Mouse (Mus musculus) sigmoid colon, adult 10 weeks (tissue): ENCODE data around the gene 2410015M20Rik. TPM values are rescaled to one million over a fixed set of nuclear protein-coding genes. Genes with fewer than 3 reads are reported as not detected.

Experiments
- polyA plus RNA-seq: library from polyadenylated mRNA; stranded (reverse); fragments of 350-450 nt; fragmentation: Illumina TruSeq; extraction: RNeasy Lipid Tissue Mini Kit (QIAGEN cat#74804); gene quantifications from one replicate; pipeline ENCODE4 v1.2.3, GENCODE M21; 2014; ENCODE audit warnings: low read depth, low replicate concordance

Gene 2410015M20Rik
- 9.6 TPM for polyA plus RNA-seq

DNA sequence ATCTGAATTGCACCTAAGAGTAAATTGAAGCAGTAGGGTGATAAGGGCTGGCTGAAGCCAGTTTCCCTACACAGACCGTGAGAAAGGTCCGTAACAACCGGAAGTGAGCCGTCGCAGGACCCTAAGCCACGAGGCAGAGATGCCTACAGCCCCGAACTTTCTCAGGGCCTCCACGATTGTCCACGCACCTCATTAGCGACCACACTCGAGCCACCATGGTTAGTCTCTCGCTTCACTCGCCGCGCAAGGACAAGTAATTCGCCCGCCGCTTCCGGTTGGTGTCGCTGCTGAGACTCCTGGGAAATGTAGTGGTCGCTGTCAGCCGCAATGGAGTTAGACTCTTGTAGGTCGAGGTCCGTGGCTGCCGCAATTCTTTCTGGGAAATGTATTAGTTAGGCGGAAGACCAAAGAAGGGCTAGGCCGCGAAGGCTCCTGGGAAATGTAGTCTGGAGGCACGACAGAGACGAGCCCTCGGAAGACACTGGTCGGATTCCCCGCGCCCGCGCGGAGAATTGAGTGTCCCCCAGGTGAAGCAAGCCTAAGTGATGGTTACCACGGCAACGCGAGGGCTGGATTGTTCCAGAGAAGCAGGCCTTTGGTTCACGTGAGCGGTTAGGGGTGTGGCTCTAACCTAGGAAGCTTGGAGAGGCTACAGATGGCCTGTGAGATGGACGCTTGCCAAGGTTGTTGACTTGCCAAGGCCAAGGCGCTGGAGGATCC is at the start of gene 2410015M20Rik:
TSS of gene 2410015M20Rik (minus strand) at position 320 of the 720 bp plus-strand sequence.

DNA sequence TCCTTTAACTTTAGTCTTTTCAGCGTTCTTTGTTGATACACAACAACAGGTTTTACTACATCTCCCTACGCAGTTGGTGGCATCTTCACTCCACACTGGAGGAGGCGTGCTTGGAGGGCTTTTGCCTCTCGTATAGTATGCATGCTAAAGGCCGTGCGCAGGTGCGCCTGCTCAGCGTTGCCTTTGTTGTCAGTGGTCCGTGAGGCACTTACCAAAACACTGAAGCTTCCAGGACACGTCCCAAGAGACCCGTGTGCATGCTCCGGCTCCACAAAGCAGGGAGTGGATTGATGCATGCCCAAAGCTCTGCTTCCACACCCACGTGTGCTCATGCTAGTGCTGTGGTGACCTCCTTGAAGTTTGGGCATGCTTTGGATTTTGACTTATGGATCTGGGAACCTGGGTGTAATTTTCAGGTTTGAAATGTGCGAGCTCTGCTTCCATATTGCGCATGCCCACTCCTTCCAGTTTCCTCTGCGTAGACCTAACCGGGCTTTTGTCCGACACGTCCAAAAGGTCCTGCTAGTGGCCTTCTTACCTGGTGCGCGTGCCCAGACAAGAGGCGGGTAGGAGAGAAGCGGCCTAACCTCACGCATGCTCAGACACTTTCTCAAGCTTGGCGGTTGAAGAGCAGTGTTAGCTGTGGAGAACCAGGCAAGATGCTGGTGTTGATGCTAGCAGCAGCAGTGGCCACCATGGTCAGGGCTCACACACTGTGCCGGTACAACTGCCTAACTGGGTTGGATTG is 18.1 kb upstream of the 2410015M20Rik start, which contains the start of gene Catsperd:
TSS of gene Catsperd (plus strand) at position 614 of the 748 bp plus-strand sequence.

DNA sequence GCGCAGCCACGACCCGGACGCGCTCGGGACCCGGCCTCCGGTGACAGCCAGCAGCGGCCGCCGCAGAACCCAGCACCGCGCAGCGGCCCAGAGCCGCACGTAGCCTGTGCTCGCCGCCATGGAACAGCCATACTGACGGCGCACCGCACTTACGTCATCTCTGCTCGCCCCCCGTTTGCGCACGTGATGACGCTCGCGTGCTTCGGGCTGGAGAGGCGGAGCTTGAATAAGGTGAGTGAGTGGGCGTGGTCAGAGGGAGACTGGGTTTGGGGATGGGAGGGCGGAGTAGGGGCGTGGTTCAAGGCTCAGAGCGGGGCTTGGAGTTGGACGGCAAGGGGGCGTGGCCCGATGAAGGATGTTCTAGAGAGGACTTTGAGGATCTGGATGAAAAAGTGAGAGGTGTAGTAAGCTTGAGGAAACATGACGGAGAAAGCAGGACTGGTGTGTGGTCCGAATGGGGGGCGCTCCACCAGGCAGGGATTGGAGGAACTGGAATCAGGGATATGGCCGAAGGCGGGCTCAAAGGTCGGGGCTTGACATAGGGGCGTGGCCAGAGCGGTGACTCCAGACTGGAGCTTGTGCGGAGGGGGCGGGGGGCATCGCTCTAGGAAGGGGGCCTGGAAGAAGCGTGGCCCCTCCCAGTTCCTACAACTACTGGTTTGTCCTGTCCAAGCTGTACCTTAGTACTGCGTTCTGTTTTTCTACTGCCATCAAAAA is 17.3 kb upstream of the 2410015M20Rik start, which contains the start of gene Lonp1:
TSS of gene Lonp1 (minus strand) at position 134 of the 717 bp plus-strand sequence.

DNA sequence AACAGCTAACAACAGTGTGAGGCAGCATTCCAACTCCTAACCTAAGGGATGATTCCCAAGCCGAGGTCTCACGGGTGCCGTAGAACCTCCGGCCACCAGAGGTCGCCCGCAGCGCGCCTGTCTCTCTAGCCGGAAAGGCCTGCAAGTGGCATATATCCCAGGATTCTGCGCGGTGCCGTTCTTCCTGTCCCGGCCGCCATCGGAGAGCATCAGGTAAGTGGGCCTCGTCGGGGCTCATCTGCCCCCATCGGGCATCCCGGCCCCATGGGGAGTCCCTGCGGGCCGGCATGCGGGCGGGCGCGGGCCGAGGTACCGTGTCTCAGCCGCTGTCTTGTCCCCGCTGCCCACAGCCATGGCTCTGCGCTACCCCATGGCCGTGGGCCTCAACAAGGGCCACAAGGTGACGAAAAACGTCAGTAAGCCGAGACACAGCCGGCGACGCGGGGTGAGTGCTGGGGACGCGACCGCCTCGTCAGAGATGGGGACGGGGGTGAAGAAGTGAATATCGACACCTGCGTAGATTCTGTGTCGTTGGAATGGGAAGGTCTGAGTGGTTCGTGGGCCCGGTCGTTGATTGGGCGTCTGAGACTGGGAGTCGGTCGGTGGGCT is 3.8 kb upstream of the 2410015M20Rik start, which contains the start of gene Rpl36:
TSS of gene Rpl36 (plus strand) at position 181 of the 609 bp plus-strand sequence.

DNA sequence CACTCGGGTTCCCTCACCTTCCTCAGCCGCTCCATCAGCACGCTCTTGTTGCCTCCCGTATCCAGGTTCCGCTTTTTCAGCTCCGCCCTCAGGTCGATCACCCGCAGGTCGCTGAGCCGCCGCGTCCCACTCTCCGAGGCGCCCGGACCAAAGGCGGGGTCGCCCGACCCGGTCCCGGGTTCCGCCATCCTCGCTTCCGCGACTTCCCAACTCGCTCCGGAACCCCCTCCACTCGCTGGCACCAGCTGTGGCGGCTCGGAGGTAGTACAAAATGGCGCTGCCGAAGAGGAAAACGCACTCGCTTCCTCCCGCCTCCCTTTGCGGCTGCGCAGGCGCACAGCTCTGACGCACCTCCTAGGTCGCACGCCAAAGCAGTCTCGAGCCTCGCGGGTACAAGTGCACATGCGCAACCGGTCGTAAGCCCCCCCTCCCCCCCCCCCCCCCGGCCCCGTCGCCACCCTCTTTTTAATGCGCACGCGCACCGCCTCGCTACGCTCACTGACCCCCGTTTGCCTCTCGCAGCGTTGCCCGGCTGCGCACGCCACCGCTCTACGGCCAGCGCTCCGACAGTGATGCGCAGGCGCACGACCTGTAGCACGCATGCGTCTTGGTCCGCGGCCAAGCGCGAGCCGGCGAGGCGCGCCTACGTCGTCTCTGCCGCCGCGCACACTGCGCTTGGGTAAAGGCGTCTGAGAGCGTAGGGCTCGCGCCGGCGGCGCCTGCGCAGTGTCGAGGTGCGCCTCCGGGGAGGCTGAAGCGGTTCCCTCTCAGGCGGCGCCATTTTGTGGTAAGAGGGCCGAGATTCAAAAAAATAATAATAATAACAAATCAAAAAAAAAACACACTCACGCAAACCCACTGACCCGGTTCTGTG is 25.1 kb downstream of the 2410015M20Rik start, which contains the start of the genes Safb2 and Safb:
TSS of gene Safb2 (minus strand) at position 329 of the 874 bp plus-strand sequence.
TSS of gene Safb (plus strand) at position 569 of the 874 bp plus-strand sequence.

Other genes with a start within 250 kb of the 2410015M20Rik start
- gene Ptprs, start 133.3 kb downstream of the 2410015M20Rik start, polyA plus RNA-seq, result 0.98 TPM
- not detected for gene Znrf4, start 97.3 kb downstream of the 2410015M20Rik start, polyA plus RNA-seq
- 1.7 TPM for gene Gm20219, start 55.4 kb downstream of the 2410015M20Rik start, polyA plus RNA-seq
- gene Safb2, start 25.2 kb downstream of the 2410015M20Rik start, polyA plus RNA-seq, result 63.3 TPM
- 19.0 TPM for gene Safb, start 24.9 kb downstream of the 2410015M20Rik start, polyA plus RNA-seq
- gene Rpl36, start 3.6 kb upstream of the 2410015M20Rik start, polyA plus RNA-seq, result not detected
- 2.6 TPM for gene Lonp1, start 17.1 kb upstream of the 2410015M20Rik start, polyA plus RNA-seq
- gene Catsperd, start 18.4 kb upstream of the 2410015M20Rik start, polyA plus RNA-seq, result 0.28 TPM
- gene Ranbp3, start 63.5 kb upstream of the 2410015M20Rik start, polyA plus RNA-seq, result 3.9 TPM
- not detected for gene Ndufa11, start 108.0 kb upstream of the 2410015M20Rik start, polyA plus RNA-seq
- 12.3 TPM for gene Vmac, start 108.3 kb upstream of the 2410015M20Rik start, polyA plus RNA-seq
- gene Nrtn, start 147.8 kb upstream of the 2410015M20Rik start, polyA plus RNA-seq, result not detected
- 1.8 TPM for gene Dus3l, start 155.0 kb upstream of the 2410015M20Rik start, polyA plus RNA-seq
- gene Prr22, start 160.5 kb upstream of the 2410015M20Rik start, polyA plus RNA-seq, result not detected
- 0.38 TPM for gene Rfx2, start 221.2 kb upstream of the 2410015M20Rik start, polyA plus RNA-seq